ENCODE assay signal across 15 mouse cellular contexts in the genomic region with DNA sequence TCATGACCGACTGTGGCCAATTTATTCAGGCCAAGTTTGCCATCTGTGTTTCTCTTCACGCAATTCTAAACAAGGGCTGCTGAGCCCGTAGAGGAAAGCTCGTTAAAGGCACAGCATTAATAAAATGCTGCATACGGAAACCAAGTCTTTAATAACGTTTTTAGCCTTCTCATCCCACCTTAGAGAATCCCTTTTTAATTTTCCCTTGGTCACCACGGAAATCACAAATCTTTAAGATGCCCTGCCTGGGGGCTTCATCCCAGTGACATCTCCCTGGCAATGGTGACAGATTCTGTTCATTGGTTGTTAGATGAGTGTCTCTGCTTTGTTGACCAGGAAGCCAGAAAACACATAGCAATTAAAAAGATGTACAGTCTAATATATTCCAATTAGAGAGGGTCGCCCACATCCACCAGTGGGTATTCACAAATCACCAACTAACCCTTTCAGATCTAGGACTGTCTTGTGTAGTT. TPM values are rescaled to one million over a fixed set of nuclear protein-coding genes. Genes with fewer than 3 reads are reported as not detected.
A peak's percentile ranks its signal among the peaks of the same experiment; 100 is the strongest.
DNase-seq lines count a peak whose midpoint lies in the region; ATAC-seq and TF ChIP-seq lines count a peak whose summit lies in the region.
"Had no signal": no experiment of that assay in that cellular context is flagged by ENCODE, and none has a peak within 500 bp of the region (broad histone marks: within the 10 kb centered on the region; RNA-seq: fewer than 3 reads in every experiment).

No protein-coding gene starts in this region.

- H3K27me3 ChIP-seq in forebrain, embryonic 14.5 days (replicated peaks; ENCODE audit: control insufficient read depth, insufficient read depth, low read length) = no peaks in the 10 kb centered on the region
- no peaks in the 10 kb centered on the region for H3K27me3 ChIP-seq in midbrain, embryonic 15.5 days (replicated peaks)
- H3K27me3 ChIP-seq in liver, postnatal 0 days (ENCODE audit: insufficient read depth, low read length) = no peaks in the 10 kb centered on the region
- H3K27me3 ChIP-seq: CH12.LX; liver, embryonic 13.5 days; Patski had no signal

- H3K27ac ChIP-seq in forebrain, embryonic 14.5 days (ENCODE audit: low read depth, low read length) = peak overlapping the region; percentile 65
- H3K27ac ChIP-seq in midbrain, embryonic 15.5 days = 0 out of 2 replicates have a peak overlapping the region, but pooled peaks have one; percentile 8
- no peak overlapping the region for H3K27ac ChIP-seq in liver, postnatal 0 days (ENCODE audit: low read depth)
- H3K27ac ChIP-seq: liver, embryonic 13.5 days had no signal

- no peak overlapping the region; the same call in 1 of the 2 replicates for H3K4me2 ChIP-seq in forebrain, embryonic 14.5 days (ENCODE audit: low read length)
- no peak overlapping the region for H3K4me2 ChIP-seq in midbrain, embryonic 15.5 days
- no peak overlapping the region for H3K4me2 ChIP-seq in liver, postnatal 0 days (ENCODE audit: low read depth, low read length)
- H3K4me2 ChIP-seq: liver, embryonic 13.5 days had no signal

- H3K4me3 ChIP-seq in forebrain, embryonic 14.5 days (ENCODE audit: low read depth, low read length) = no peak overlapping the region
- no peak overlapping the region for H3K4me3 ChIP-seq in midbrain, embryonic 15.5 days
- H3K4me3 ChIP-seq in liver, postnatal 0 days (ENCODE audit: low read depth, low read length) = no peak overlapping the region
- H3K4me3 ChIP-seq: liver, embryonic 13.5 days had no signal

- no peak for TF ChIP-seq EP300 in liver, postnatal 0 days (IDR thresholded peaks at IDR 0.05; ENCODE audit: low read depth)

- DNase-seq in brain, embryonic 14.5 days (ENCODE audit: low read depth) = peak; percentile 80
- peak; percentile 42 for DNase-seq in cerebellum, adult 11-12 months
- peak; percentile 74 for DNase-seq in forebrain, embryonic 14.5 days (ENCODE audit: low spot score)
- no peak for DNase-seq in urinary bladder, adult 2 months (ENCODE audit: low spot score)
- no peak for DNase-seq in heart, postnatal 25 days (ENCODE audit: low spot score)
- no peak for DNase-seq in liver, postnatal 0 days
- DNase-seq: adrenal gland, postnatal 14 days; gastrocnemius, postnatal 36 days; kidney, adult 18-20 months; liver, embryonic 13.5 days; right cerebral cortex, postnatal 25 days; thymus, postnatal 4 days had no signal

- 0 out of 2 replicates have a peak, but pooled peaks cover 2% of the 10 kb centered on the region for H3K4me1 ChIP-seq in forebrain, embryonic 14.5 days (ENCODE audit: control insufficient read depth, insufficient read depth, low read length)
- no peaks in the 10 kb centered on the region for H3K4me1 ChIP-seq in midbrain, embryonic 15.5 days
- no peaks in the 10 kb centered on the region for H3K4me1 ChIP-seq in liver, postnatal 0 days (ENCODE audit: insufficient read depth)
- H3K4me1 ChIP-seq: liver, embryonic 13.5 days had no signal

- H3K9ac ChIP-seq in forebrain, embryonic 14.5 days (ENCODE audit: low read length) = no peak overlapping the region
- H3K9ac ChIP-seq in midbrain, embryonic 15.5 days = no peak overlapping the region
- H3K9ac ChIP-seq in liver, postnatal 0 days (replicated peaks) = no peak overlapping the region
- H3K9ac ChIP-seq: liver, embryonic 13.5 days had no signal

- TF ChIP-seq CTCF in brain, embryonic 14.5 days (IDR thresholded peaks at IDR 0.05; ENCODE audit: borderline replicate concordance, extremely low read depth, insufficient read depth, insufficient read length) = no peak
- TF ChIP-seq CTCF in liver, postnatal 0 days (IDR thresholded peaks at IDR 0.05; ENCODE audit: low read depth) = no peak

- no peaks in the 10 kb centered on the region for H3K36me3 ChIP-seq in forebrain, embryonic 14.5 days (ENCODE audit: control insufficient read depth, insufficient read depth, low read length)
- no peaks in the 10 kb centered on the region for H3K36me3 ChIP-seq in midbrain, embryonic 15.5 days (replicated peaks)
- H3K36me3 ChIP-seq in liver, postnatal 0 days (replicated peaks; ENCODE audit: insufficient read depth, low read length) = no peaks in the 10 kb centered on the region
- H3K36me3 ChIP-seq: liver, embryonic 13.5 days had no signal

- no peaks in the 10 kb centered on the region for H3K9me3 ChIP-seq in forebrain, embryonic 14.5 days (replicated peaks; ENCODE audit: control insufficient read depth, low read length)
- H3K9me3 ChIP-seq in midbrain, embryonic 15.5 days = no peaks in the 10 kb centered on the region
- H3K9me3 ChIP-seq in liver, postnatal 0 days (ENCODE audit: low read length) = no peaks in the 10 kb centered on the region
- H3K9me3 ChIP-seq: liver, embryonic 13.5 days had no signal

- intact Hi-C loops in heart, postnatal 25 days (cut with DNase I) = no loop called here

- no peak for TF ChIP-seq POLR2A in brain, embryonic 14.5 days (IDR thresholded peaks at IDR 0.05; ENCODE audit: borderline replicate concordance, extremely low read depth, insufficient read depth, insufficient read length, poor library complexity, severe bottlenecking)

- WGBS in forebrain, embryonic 14.5 days = 13% methylated on average over 8 of the region's 8 CpGs
- WGBS in midbrain, embryonic 15.5 days = 33% methylated on average over 8 of the region's 8 CpGs
- WGBS in liver, postnatal 0 days (ENCODE audit: insufficient replicate concordance) = 72% methylated on average over 8 of the region's 8 CpGs

- ATAC-seq in forebrain, embryonic 14.5 days = peak; percentile 88
- no peak; the same call in 1 of the 2 replicates for ATAC-seq in midbrain, embryonic 15.5 days (replicated peaks)
- no peak for ATAC-seq in liver, postnatal 0 days
- ATAC-seq: Patski had no signal

RNA-seq across cellular contexts. Expression of gene Negr1, which starts 35.1 kb away (rescaled TPM):
- polyA plus RNA-seq in brain, embryonic 14.5 days (2012; rRNA removed) = 40.2 and 61.0 TPM in 2 replicates
- 28.3 and 35.2 TPM in 2 replicates for polyA plus RNA-seq in forebrain, embryonic 14.5 days (2014; fragmentation: Nextera tagmentation; extraction: Ambion mirVana)
- polyA plus RNA-seq in midbrain, embryonic 15.5 days (2015; fragmentation: Nextera tagmentation; extraction: Ambion mirVana) = 68.8 and 69.4 TPM in 2 replicates
- 4.6 and 5.7 TPM in 2 replicates for polyA plus RNA-seq in urinary bladder, adult 2 months (2012; rRNA removed)
- 1 to 10 TPM in 1 of 2 experiments, under 1 TPM in 1; 0.75 to 1.0 TPM for total RNA-seq in heart, postnatal 25 days (2021)
- 0.02 TPM in 1 of 2 replicates, not detected in the other for polyA plus RNA-seq in liver, postnatal 0 days (2015; fragmentation: Nextera tagmentation; extraction: Ambion mirVana)
- total RNA-seq: CH12.LX had no signal

Comparison
In these comparisons a context has a peak if more than half of its experiments do, and no peak if none do; other contexts are left out.
1. DNase-seq: peak in brain, embryonic 14.5 days (single experiment), cerebellum, adult 11-12 months (single experiment) and forebrain, embryonic 14.5 days (single experiment); none in urinary bladder, adult 2 months (single experiment), heart, postnatal 25 days (single experiment) and liver, postnatal 0 days (single experiment).